Mouse (Mus musculus) brain, embryonic 14.5 days (tissue): ENCODE data around the gene Bcl2l14.

ENCODE experiments used
- CTCF ChIP-seq: fragments of 200-500 bp; IDR thresholded peaks from 2 replicates; pipeline ENCODE4 v1.5.1; 2012; ENCODE audit warnings: inconsistent platforms, mild to moderate bottlenecking, moderate library complexity, borderline replicate concordance; ENCODE audit not compliant: insufficient read depth, insufficient read length; ENCODE audit errors: extremely low read depth
- POLR2A ChIP-seq: fragments of 200-500 bp; IDR thresholded peaks from 2 replicates; pipeline ENCODE4 v1.6.1; 2012; ENCODE audit warnings: mild to moderate bottlenecking, inconsistent platforms, borderline replicate concordance; ENCODE audit not compliant: poor library complexity, insufficient read depth, insufficient read length, severe bottlenecking; ENCODE audit errors: extremely low read depth

GRCm38 (mm10) chr6:134389917-134390316, 6.2 kb upstream of the Bcl2l14 start:
- no peak for TF ChIP-seq CTCF
- TF ChIP-seq POLR2A = no peak
